Mouse (Mus musculus) limb, embryonic 13.5 days (tissue): Measurements from ENCODE around the gene Hltf. TPM values are rescaled to one million over a fixed set of nuclear protein-coding genes. Genes with fewer than 3 reads are reported as not detected.
"Not testable (repeated sequence)": the region's sequence is repeated elsewhere in the genome, so short reads cannot be mapped to it uniquely, and the experiment has no call there.

Experiments
- ATAC-seq: fragments of 200-750 bp; cut with Nextera tagmentation; 2 replicates; pipeline ENCODE4 v1.8.0; 2017; ENCODE audit warnings: low read depth, moderate number of reproducible peaks, moderate TSS enrichment; ENCODE audit not compliant: low FRiP score
- H3K27ac ChIP-seq: fragments of 300-500 bp; sonication (generic); 2 replicates; pipeline ENCODE4 v1.5.1; 2015; ENCODE audit warnings: inconsistent platforms, mild to moderate bottlenecking, moderate library complexity
- H3K27me3 ChIP-seq: fragments of 300-500 bp; sonication (generic); 2 replicates; pipeline ENCODE4 v1.6.1; 2015; ENCODE audit warnings: mild to moderate bottlenecking, inconsistent platforms
- H3K36me3 ChIP-seq: fragments of 300-500 bp; sonication (generic); 2 replicates; pipeline ENCODE4 v1.6.1; 2015; ENCODE audit warnings: inconsistent platforms, mild to moderate bottlenecking, moderate library complexity
- H3K4me1 ChIP-seq: fragments of 300-500 bp; sonication (generic); 2 replicates; pipeline ENCODE4 v1.6.1; 2015; ENCODE audit warnings: inconsistent platforms
- H3K4me2 ChIP-seq: fragments of 300-500 bp; sonication (generic); replicated peaks from 2 replicates; pipeline ENCODE4 v1.6.1; 2015; ENCODE audit warnings: inconsistent platforms, mild to moderate bottlenecking, moderate library complexity
- H3K4me3 ChIP-seq: fragments of 300-500 bp; sonication (generic); 2 replicates; pipeline ENCODE4 v1.5.1; 2015; ENCODE audit warnings: moderate library complexity, mild to moderate bottlenecking, inconsistent platforms
- H3K9ac ChIP-seq: fragments of 300-500 bp; sonication (generic); 2 replicates; pipeline ENCODE4 v1.6.1; 2015; ENCODE audit warnings: mild to moderate bottlenecking, inconsistent platforms
- H3K9me3 ChIP-seq: fragments of 300-500 bp; sonication (generic); 2 replicates; pipeline ENCODE4 v1.6.1; 2016; ENCODE audit warnings: inconsistent platforms
- WGBS: fragments of 180-500 bp; shearing (Covaris S2); methylation state at CpG from one replicate; pipeline ENCODE4 v1.1.7; 2015; 5-methylcytosine and 5-hydroxymethylcytosine counted together
- polyA plus RNA-seq: library from polyadenylated mRNA; unstranded; fragments of >200 nt; fragmentation: Nextera tagmentation; extraction: Ambion mirVana; gene quantifications from 2 replicates; pipeline ENCODE4 v1.2.1, GENCODE M21; 2015

Hltf gene
- polyA plus RNA-seq: 15.6 and 17.2 TPM in 2 replicates

DNA sequence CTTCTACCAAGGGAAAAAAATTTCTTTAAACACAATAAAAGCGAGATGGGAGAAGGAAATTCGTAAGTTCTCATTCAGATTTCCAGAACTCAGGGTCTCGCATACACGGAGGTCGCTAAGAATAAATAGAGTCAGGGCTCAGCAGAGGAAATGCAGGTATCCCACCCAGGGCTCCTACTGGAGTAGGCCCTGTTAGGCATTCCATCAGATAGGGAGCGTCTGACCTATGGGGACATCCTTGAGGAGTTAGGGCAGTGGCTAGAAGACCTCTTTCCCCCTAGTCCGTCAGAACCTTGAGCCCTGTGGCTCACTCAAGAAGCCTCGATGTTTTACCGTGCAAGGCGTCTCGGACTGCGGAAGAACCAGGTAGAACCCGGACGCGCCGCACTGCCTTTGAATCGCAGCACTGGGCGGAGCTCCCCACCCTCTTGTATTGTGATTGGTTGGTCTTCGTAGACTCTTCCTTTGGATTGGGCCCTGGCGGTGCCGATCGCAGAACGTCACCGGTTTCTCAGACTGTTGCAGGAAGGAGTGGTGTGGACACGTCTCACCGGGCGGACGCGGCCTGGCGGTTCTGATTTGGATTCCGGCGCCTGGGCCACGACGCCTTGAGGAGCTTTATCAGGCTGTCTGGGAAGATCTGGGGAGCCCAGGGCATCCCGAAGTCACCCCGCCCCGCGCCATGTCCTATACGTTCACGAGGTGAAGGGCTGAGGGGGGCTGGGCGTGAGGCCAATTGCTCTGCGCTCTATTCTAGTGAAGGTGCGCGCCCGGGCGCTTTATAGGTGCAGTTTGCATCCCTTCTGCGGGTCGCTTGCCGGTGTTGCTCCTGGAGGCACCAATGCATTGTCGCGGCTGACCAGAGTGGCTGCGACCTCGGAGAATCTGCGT is at the start of gene Hltf:
TSS of gene Hltf (plus strand) at position 506 of the 891 bp plus-strand sequence.
- peak; percentile 100 for ATAC-seq
- peaks cover 5% of the 10 kb centered on the region for H3K36me3 ChIP-seq
- peaks cover 9% of the 10 kb centered on the region for H3K4me1 ChIP-seq
- peak within 1 kb of the TSS; percentile 68 for H3K4me2 ChIP-seq
- WGBS: under 1% methylated on average over 48 of the region's 54 CpGs
- no peaks in the 10 kb centered on the region for H3K27me3 ChIP-seq
- peak within 1 kb of the TSS; percentile 61; the same call in 1 of the 2 replicates for H3K27ac ChIP-seq
- peak within 1 kb of the TSS; percentile 76 for H3K4me3 ChIP-seq
- peak within 1 kb of the TSS; percentile 76 for H3K9ac ChIP-seq
- H3K9me3 ChIP-seq: no peaks in the 10 kb centered on the region

DNA sequence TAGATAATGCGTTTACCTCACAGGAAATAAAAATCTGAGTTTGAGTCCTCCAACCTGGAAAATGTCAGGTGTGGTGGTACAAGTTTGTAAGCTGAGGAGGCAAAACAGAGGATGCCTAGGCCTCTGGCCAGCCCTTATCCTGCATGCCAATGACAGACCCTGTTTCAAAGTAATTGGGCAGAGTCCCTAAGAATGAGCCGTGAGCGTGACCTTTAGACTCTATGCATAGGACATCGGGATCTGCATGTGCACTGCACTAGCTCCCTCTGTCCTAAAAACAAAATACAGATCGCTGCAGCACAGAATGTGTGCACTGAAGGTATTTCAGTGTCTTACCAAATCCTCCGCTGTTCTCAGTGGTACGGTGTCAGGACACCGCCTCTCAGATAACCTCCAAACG is 47.1 kb upstream of the Hltf start:
- H3K9ac ChIP-seq: no peak overlapping the region
- H3K4me1 ChIP-seq: peaks cover 8% of the 10 kb centered on the region
- H3K4me2 ChIP-seq: peak overlapping the region; percentile 35
- H3K36me3 ChIP-seq: peaks cover 4% of the 10 kb centered on the region
- ATAC-seq: no peak
- H3K4me3 ChIP-seq: no peak overlapping the region
- no peaks in the 10 kb centered on the region for H3K27me3 ChIP-seq
- peak overlapping the region; percentile 88 for H3K27ac ChIP-seq
- 78% methylated on average over 9 of the region's 9 CpGs for WGBS
- H3K9me3 ChIP-seq: no peaks in the 10 kb centered on the region

DNA sequence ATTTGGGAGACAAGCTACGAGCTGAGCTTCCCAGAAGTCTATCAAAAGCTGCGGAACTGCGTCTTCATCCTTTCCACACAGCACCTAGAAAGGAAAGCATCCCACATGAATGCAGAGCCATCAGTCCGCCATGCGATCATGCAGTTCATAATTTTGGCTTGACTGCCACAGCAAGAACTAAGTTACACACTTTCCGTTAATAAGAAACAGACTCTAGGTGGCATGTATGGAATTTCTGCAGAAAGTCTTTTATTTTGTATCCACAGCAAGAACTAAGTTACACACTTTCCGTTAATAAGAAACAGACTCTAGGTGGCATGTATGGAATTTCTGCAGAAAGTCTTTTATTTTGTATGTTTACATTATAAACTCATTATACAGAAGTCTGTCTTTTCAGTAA is 46.7 kb upstream of the Hltf start:
- H3K27ac ChIP-seq: peak overlapping the region; percentile 88
- not testable (repeated sequence) for H3K4me1 ChIP-seq, H3K4me3 ChIP-seq, H3K36me3 ChIP-seq, H3K9ac ChIP-seq, H3K9me3 ChIP-seq, H3K27me3 ChIP-seq
- ATAC-seq: peak; percentile 70
- peak overlapping the region; percentile 35 for H3K4me2 ChIP-seq
- 32% methylated on average over 7 of the region's 7 CpGs for WGBS

DNA sequence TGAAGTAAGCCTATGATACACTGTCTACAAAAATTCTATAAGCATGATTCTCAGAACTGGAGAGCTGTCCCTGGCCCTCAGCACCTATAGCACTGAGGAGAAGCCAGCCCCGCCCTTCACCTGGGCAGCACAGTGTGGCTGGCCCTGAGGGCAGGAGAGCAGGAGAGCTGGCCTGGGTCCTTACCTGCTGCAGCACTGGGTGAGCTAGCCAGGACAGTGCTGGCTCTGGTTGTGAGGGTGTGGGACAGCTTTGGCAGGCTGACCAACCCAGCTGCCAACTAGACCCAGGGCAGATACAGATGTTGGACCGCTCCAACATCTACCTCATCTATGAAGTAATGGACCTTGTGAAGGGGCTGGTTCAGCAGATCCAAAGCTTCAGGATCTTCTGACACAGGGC is 43.2 kb upstream of the Hltf start:
- Histone ChIP-seq H3K4me2 (no peak overlapping the region), H3K9me3 (no peaks in the 10 kb centered on the region), H3K36me3 (peaks cover 21% of the 10 kb centered on the region), H3K27ac (no peak overlapping the region), H3K9ac (no peak overlapping the region), H3K4me3 (no peak overlapping the region), H3K4me1 (peaks cover 8% of the 10 kb centered on the region), H3K27me3 (no peaks in the 10 kb centered on the region)
- ATAC-seq: no peak
- WGBS: 93% methylated on average over 2 of the region's 2 CpGs

DNA sequence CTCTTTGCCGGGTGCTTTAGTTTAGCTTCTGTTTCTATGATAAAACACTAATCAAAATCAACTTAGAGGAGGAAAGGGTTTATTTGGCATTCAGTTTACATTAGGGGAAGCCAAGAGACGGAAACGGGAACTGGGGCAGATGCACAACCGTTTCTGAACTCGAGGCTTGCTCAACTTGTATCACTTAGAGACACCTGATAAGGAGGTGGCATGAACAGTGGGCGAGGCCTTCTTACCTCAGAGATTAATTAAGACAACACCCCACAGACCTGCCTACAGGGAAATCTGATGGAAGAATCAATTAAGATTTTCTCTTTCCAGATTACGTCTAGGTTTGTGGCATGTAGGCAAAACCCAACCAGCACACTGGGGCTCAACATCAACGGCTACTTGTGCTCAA is 39.5 kb upstream of the Hltf start:
- no peak for ATAC-seq
- no peak overlapping the region for H3K27ac ChIP-seq
- peaks cover 39% of the 10 kb centered on the region for H3K36me3 ChIP-seq
- no peaks in the 10 kb centered on the region for H3K9me3 ChIP-seq
- H3K9ac ChIP-seq: no peak overlapping the region
- WGBS: 90% methylated on average over 8 of the region's 8 CpGs
- no peak overlapping the region for H3K4me2 ChIP-seq
- H3K4me1 ChIP-seq: no peaks in the 10 kb centered on the region
- H3K27me3 ChIP-seq: no peaks in the 10 kb centered on the region
- H3K4me3 ChIP-seq: no peak overlapping the region

DNA sequence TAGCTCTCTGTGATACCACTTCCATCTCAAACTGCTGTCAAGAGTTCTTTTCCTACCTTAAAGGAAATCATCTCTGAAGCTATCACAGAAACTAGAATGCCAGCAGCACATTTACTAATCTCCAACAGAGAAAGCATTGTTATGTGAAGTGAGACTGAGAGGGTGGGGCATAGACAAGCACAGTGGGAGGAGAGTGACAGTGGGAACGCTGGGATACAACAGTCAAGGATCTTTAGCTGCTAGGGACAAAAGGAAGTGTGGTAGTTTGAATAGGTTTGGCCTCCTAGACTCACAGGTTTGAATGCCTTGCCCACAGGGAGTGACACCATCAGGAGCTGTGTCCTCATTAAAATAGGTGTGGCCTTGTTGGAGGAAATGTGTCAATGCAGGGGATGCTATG is 33.8 kb upstream of the Hltf start:
- 77% methylated on average over 1 of the region's 1 CpGs for WGBS
- ATAC-seq: no peak
- no peak overlapping the region for H3K9ac ChIP-seq
- H3K36me3 ChIP-seq: peaks cover 51% of the 10 kb centered on the region
- no peak overlapping the region for H3K4me2 ChIP-seq
- H3K27me3 ChIP-seq: no peaks in the 10 kb centered on the region
- no peak overlapping the region for H3K4me3 ChIP-seq
- H3K4me1 ChIP-seq: no peaks in the 10 kb centered on the region
- no peak overlapping the region for H3K27ac ChIP-seq
- no peaks in the 10 kb centered on the region for H3K9me3 ChIP-seq

DNA sequence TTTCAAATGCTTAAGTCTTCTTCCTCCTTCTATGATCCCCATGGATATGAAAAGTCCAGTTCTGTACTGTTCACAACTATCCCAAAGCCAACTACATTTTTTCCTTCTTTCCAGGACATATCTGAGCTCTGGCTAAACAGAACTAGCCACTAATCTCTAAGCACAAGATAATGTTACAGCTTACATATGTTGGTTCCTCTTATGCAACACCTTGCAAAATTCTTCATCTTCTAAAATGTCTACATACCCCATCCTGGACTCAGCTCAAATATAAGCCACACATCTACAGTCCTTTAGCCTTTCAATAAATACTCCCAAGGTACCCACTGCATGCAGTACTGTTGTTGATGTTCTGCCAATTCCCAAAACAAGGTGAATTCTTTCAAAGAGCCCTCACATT is 31.1 kb upstream of the Hltf start:
- no peaks in the 10 kb centered on the region for H3K27me3 ChIP-seq
- no peaks in the 10 kb centered on the region for H3K4me1 ChIP-seq
- no peak overlapping the region for H3K4me3 ChIP-seq
- H3K27ac ChIP-seq: no peak overlapping the region
- no peaks in the 10 kb centered on the region for H3K9me3 ChIP-seq
- no peak overlapping the region for H3K9ac ChIP-seq
- H3K36me3 ChIP-seq: peaks cover 44% of the 10 kb centered on the region
- ATAC-seq: no peak
- no peak overlapping the region for H3K4me2 ChIP-seq

DNA sequence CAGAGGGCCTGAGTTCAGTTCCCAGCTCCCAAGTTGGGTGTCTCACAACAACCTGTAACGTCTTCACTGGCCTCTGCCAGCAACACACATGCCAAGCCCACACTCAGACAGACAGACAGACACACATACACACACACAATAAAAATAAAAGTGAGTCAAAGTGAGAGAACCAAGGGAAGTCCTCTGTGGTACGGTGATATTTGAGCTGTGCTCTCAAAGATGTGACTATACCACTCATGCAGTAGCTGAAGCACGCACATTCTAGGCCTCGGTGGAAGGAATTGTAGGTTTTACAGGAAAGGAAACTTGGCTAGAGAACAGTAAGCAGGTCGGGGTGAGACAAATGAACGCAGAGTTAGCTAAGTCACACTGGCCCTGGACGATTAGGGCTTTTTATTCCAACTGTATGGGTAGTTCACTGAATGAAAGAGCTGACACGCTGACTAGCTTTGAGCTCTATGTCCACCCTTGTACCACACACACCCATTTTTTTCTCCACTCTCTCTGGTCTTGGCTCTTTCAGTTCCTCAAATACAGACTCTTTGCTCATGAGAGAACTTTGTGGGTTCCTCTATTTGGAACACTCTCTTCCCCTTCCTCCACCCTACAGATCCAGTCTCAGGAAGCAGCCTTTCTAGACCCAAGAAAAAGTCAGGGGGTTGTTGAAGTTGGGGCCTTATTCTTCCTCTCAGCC is 30.5 kb upstream of the Hltf start:
- no peaks in the 10 kb centered on the region for H3K9me3 ChIP-seq
- no peak for ATAC-seq

DNA sequence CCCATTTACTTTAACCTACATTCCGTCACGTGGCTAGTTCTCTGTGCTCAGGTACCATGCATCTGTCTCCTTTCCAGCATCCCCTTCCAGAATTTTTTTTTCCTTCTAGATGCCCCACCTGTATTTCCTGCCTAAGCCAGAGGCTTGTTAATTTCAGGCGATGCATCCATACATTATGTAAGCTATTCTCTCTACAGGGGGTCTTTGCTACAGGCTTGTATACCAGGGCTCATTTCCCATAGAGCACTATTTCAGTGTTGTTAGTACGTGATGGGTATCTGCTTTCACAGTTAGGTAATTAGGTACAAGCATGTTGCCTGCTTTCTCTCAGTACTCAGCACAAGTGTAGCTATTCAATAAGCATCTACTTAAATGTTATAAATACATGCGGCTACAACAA is 29.8 kb upstream of the Hltf start:
- WGBS: 75% methylated on average over 5 of the region's 5 CpGs
- Histone ChIP-seq H3K9me3 (no peaks in the 10 kb centered on the region), H3K27me3 (no peaks in the 10 kb centered on the region), H3K4me1 (no peaks in the 10 kb centered on the region), H3K4me3 (no peak overlapping the region), H3K36me3 (peaks cover 34% of the 10 kb centered on the region), H3K27ac (no peak overlapping the region), H3K9ac (no peak overlapping the region), H3K4me2 (no peak overlapping the region)
- ATAC-seq: no peak

More for the DNA sequence above, 30.5 kb upstream of the Hltf start:
- 87% methylated on average over 8 of the region's 8 CpGs for WGBS
- Histone ChIP-seq H3K9ac (no peak overlapping the region), H3K4me3 (no peak overlapping the region), H3K27me3 (no peaks in the 10 kb centered on the region), H3K4me2 (no peak overlapping the region), H3K27ac (no peak overlapping the region), H3K4me1 (no peaks in the 10 kb centered on the region), H3K36me3 (peaks cover 40% of the 10 kb centered on the region)

DNA sequence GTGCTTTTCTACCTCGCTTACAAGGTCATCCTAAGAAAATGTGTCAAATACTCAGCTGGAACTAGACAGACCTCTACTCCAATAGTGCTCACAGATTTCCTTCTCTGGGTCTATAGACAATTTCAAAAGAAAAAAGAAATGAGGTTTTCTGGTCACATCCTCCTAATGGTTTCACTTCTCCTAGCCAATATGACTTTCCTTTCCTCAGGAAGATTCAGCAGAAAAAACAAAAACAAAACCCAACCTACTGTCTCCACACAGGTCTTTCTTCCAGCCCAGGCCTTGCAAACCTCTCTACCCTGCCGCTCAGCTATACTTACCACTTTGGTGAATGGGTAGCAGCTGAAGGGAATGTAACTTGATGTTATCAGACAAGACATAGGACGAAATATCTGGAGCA is 29.0 kb upstream of the Hltf start:
- H3K9ac ChIP-seq: no peak overlapping the region
- H3K9me3 ChIP-seq: no peaks in the 10 kb centered on the region
- H3K27me3 ChIP-seq: no peaks in the 10 kb centered on the region
- H3K36me3 ChIP-seq: peaks cover 27% of the 10 kb centered on the region
- no peak overlapping the region for H3K4me2 ChIP-seq
- H3K4me1 ChIP-seq: no peaks in the 10 kb centered on the region
- H3K4me3 ChIP-seq: no peak overlapping the region
- H3K27ac ChIP-seq: no peak overlapping the region
- WGBS: 93% methylated on average over 3 of the region's 3 CpGs
- ATAC-seq: no peak

DNA sequence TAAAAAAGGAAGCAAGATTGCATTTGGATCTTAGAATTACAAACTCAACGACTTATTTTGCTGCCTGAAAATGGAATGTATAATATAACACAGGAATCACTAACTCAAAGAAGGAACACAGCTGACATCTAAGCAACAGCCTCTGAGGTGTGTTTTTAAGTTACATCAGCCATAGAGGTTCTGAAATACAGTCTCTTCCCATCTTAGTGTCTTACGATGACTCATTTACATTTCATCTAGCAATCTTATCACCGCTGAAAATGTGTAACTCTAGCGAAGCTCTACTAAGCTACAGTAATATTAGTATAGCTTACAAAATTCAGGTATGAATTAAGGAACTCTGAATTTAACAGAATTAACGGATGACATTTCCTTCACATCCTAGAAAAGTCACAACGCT is 26.8 kb upstream of the Hltf start:
- no peak overlapping the region for H3K27ac ChIP-seq
- no peak overlapping the region for H3K4me3 ChIP-seq
- H3K4me1 ChIP-seq: peaks cover 9% of the 10 kb centered on the region
- no peak overlapping the region for H3K4me2 ChIP-seq
- 93% methylated on average over 6 of the region's 6 CpGs for WGBS
- H3K36me3 ChIP-seq: peaks cover 8% of the 10 kb centered on the region
- H3K9ac ChIP-seq: no peak overlapping the region
- ATAC-seq: no peak
- no peaks in the 10 kb centered on the region for H3K9me3 ChIP-seq
- H3K27me3 ChIP-seq: no peaks in the 10 kb centered on the region

DNA sequence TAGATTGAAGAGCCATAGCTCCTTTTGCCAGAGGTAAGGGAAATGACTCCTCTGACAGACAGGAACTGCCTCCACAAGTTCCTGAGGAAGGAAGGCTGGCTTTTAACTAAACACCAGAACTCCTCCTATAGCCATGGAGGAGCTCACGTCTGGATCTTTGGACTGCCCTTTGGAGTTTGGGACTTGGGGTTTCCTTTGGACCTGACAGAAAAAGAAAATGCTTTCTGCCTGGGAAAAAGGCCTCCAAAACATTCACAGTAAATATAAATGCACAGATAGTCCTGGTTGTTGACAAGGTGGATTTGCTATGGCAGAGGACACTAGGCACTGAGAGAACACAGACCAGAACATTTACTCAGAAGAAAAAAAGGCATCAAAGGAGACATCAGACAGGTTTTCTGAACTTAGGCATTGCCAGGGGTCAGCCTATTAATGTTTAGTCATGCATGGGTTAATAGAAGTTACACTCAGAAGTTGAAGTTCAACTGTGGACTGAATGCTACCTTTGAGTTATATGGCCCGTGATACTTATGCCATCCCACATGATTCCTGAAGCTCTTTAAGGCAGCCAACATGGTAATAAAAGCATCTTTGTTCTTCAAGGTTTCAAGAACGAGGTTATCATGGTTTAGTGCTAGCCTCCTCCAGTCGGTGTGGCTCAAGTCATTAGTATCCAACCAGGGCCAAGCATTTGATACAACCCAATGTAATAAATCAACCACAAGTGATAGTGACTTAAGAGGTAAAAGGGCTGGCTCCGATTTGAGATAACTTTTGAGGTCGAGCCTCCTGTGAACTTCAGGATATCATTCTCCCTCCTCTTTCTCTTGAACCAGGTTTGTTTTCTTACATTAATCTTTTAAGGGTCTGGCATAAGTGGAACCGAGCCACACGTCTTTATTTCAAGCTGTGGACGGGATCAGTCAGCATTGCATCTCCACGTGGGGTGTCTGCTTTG is 23.6 kb upstream of the Hltf start:
- Histone ChIP-seq H3K27me3 (no peaks in the 10 kb centered on the region), H3K27ac (no peak overlapping the region), H3K9me3 (no peaks in the 10 kb centered on the region), H3K4me2 (peak overlapping the region; percentile 73), H3K36me3 (no peaks in the 10 kb centered on the region), H3K9ac (peak overlapping the region; percentile 68), H3K4me1 (peaks cover 9% of the 10 kb centered on the region), H3K4me3 (peak overlapping the region; percentile 80)
- no peak for ATAC-seq
- 15% methylated on average over 10 of the region's 10 CpGs for WGBS
